Mouse (Mus musculus): ENCODE results near the gene Sptssb. TPM values are rescaled to one million over a fixed set of nuclear protein-coding genes. Genes with fewer than 3 reads are reported as not detected.

Sptssb gene
- total and polyA plus RNA-seq, 3 experiments = not detected

DNA sequence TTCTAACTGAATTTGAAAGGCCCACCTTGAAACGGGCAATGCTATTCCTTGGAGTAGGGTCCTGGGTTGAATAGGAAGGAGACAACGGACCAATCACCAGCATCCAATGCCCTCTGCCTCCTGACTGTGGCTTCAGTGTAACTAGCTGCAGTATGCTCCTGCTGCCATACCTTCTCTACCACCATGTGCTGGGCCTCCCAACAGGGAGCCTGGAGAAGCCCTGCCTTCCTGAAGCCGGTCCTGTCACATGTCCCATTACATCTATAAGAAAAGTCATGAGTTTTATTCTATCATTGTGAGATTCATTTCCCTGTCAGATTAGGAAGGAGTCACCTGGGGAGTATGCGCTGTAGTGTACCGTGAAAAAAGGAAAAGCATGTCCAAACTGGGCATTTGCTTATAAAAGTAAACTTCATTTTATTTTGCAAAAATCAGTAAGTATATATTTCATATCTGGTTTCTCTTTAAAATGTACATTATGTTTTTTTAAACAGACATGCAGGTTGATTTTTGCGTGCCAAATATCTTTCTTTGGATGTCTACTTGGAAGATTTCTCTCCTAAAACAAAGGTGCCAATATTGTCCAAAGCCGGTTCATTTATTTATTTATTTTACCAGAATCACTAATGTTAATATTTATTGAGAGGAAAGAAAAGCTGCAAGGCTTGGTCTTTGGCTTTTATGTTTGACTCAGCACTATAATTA, 40.4 kb downstream of the Sptssb start:
- no peak overlapping the region for H3K27ac ChIP-seq (ENCODE audit: control insufficient read depth, low read depth, low read length)
- no peak for DNase-seq (ENCODE audit: low read depth, low spot score)
- H3K4me1 ChIP-seq (ENCODE audit: control insufficient read depth in 1 of 2, insufficient read depth in 2 of 2, low read length in 2 of 2) = no peaks in the 10 kb centered on the region
- H3K9me3 ChIP-seq (replicated peaks; ENCODE audit: insufficient read depth, low read length) = no peaks in the 10 kb centered on the region
- H3K9ac ChIP-seq (ENCODE audit: control insufficient read depth, low read depth, low read length, poor library complexity, severe bottlenecking) = no peak overlapping the region
- TF ChIP-seq ELF1 (IDR thresholded peaks at IDR 0.05; ENCODE audit: low read depth, low read length) (no peak), MAZ (IDR thresholded peaks at IDR 0.05; ENCODE audit: low read depth, low read length) (no peak), MXI1 (IDR thresholded peaks at IDR 0.05; ENCODE audit: low read depth, low read length) (no peak), USF2 (IDR thresholded peaks at IDR 0.05; ENCODE audit: borderline replicate concordance in 1 of 2, insufficient read depth in 1 of 2, low read depth in 1 of 2, low read length in 2 of 2) (no peak)
- no peaks in the 10 kb centered on the region for H3K79me2 ChIP-seq (ENCODE audit: control insufficient read depth, insufficient read depth, low read length, poor library complexity)
- H3K27me3 ChIP-seq (ENCODE audit: control insufficient read depth in 1 of 2, insufficient read depth in 2 of 2, low read length in 2 of 2) = no peaks in the 10 kb centered on the region
- no peak overlapping the region for H3K4me3 ChIP-seq (ENCODE audit: control insufficient read depth in 1 of 2, insufficient read depth in 1 of 2, low read depth in 2 of 2, low read length in 2 of 2)
- H3K36me3 ChIP-seq (ENCODE audit: control insufficient read depth in 1 of 2, insufficient read depth in 2 of 2, low read length in 2 of 2) = no peaks in the 10 kb centered on the region

DNA sequence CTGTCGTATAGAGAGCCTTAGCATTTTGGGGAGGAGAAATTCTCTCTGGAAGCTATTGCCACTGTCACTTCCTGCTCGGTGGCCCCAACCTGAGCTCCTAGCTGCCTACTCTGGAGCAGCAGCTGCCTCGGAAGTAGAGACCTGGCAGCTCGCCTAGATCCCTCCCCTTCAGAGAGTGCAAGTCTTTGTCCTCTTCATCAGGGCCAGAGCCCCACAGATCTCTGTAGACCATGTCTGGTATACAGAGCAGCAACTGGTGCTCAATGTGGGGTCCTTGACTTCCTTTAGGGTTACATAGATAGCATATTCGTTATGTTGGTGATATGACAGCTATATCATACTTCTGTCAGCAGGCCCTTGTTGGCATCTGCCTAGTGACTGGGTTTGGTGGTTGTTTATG, 41.3 kb downstream of the Sptssb start:
- no peaks in the 10 kb centered on the region for H3K4me1 ChIP-seq (ENCODE audit: control insufficient read depth in 1 of 2, insufficient read depth in 2 of 2, low read length in 2 of 2)
- TF ChIP-seq EP300 (IDR thresholded peaks at IDR 0.05; ENCODE audit: low read depth in 1 of 2, low read length in 2 of 2) (no peak), E2F4 (IDR thresholded peaks at IDR 0.05; ENCODE audit: borderline replicate concordance, low read depth, low read length) (no peak), ZC3H11A (IDR thresholded peaks at IDR 0.05; ENCODE audit: low read depth, low read length) (no peak), RAD21 (IDR thresholded peaks at IDR 0.05; ENCODE audit: low read depth, low read length) (no peak), SIN3A (IDR thresholded peaks at IDR 0.05; ENCODE audit: low read length) (no peak), GATA1 (IDR thresholded peaks at IDR 0.05; ENCODE audit: low read depth, low read length) (no peak), USF1 (IDR thresholded peaks at IDR 0.05; ENCODE audit: low read depth, low read length) (no peak), NELFE (IDR thresholded peaks at IDR 0.05; ENCODE audit: low read depth, low read length) (no peak), TAL1 (IDR thresholded peaks at IDR 0.05; ENCODE audit: low read length) (no peak)
- no peak for DNase-seq (ENCODE audit: low read depth, low spot score)
- H3K4me3 ChIP-seq (ENCODE audit: control insufficient read depth in 1 of 2, insufficient read depth in 1 of 2, low read depth in 2 of 2, low read length in 2 of 2) = no peak overlapping the region
- no peak overlapping the region for H3K27ac ChIP-seq (ENCODE audit: control insufficient read depth, low read depth, low read length)
- no peaks in the 10 kb centered on the region for H3K27me3 ChIP-seq (ENCODE audit: control insufficient read depth in 1 of 2, insufficient read depth in 2 of 2, low read length in 2 of 2)
- no peaks in the 10 kb centered on the region for H3K36me3 ChIP-seq (ENCODE audit: control insufficient read depth in 1 of 2, insufficient read depth in 2 of 2, low read length in 2 of 2)
- H3K79me2 ChIP-seq (ENCODE audit: control insufficient read depth, insufficient read depth, low read length, poor library complexity) = no peaks in the 10 kb centered on the region
- no peak overlapping the region for H3K9ac ChIP-seq (ENCODE audit: control insufficient read depth, low read depth, low read length, poor library complexity, severe bottlenecking)
- no peaks in the 10 kb centered on the region for H3K9me3 ChIP-seq (replicated peaks; ENCODE audit: insufficient read depth, low read length)

DNA sequence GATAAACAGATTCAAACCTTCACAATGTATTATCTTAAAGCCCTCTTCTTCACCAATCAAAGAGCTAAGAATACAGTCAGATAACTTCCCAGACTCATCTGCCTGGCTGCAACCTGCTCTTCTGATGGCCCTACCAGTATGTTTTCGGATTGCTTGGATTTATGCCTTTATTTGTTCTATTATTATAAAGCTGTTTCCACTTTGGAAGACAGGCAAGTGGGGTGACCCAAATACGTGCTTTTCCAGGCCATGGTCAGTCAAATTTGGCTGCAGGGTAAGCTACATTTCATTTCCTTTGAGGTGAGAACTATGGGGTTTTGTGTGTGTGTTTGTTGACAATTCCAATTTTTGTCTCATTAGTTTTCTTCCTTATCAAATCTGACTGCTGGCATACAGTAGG, 43.2 kb downstream of the Sptssb start:
- Histone ChIP-seq H3K36me3 (ENCODE audit: control insufficient read depth in 1 of 2, insufficient read depth in 2 of 2, low read length in 2 of 2) (no peaks in the 10 kb centered on the region), H3K4me3 (ENCODE audit: control insufficient read depth in 1 of 2, insufficient read depth in 1 of 2, low read depth in 2 of 2, low read length in 2 of 2) (no peak overlapping the region), H3K27ac (ENCODE audit: control insufficient read depth, low read depth, low read length) (no peak overlapping the region), H3K9me3 (replicated peaks; ENCODE audit: insufficient read depth, low read length) (no peaks in the 10 kb centered on the region), H3K4me1 (ENCODE audit: control insufficient read depth in 1 of 2, insufficient read depth in 2 of 2, low read length in 2 of 2) (no peaks in the 10 kb centered on the region), H3K79me2 (ENCODE audit: control insufficient read depth, insufficient read depth, low read length, poor library complexity) (no peaks in the 10 kb centered on the region), H3K9ac (ENCODE audit: control insufficient read depth, low read depth, low read length, poor library complexity, severe bottlenecking) (no peak overlapping the region), H3K27me3 (ENCODE audit: control insufficient read depth in 1 of 2, insufficient read depth in 2 of 2, low read length in 2 of 2) (no peaks in the 10 kb centered on the region)
- DNase-seq (ENCODE audit: low read depth, low spot score) = no peak
- no peak for TF ChIP-seq MAZ (IDR thresholded peaks at IDR 0.05; ENCODE audit: low read depth, low read length)
- TF ChIP-seq JUND (IDR thresholded peaks at IDR 0.05; ENCODE audit: low read depth, low read length) = no peak
- no peak for TF ChIP-seq POLR2AphosphoS5 (IDR thresholded peaks at IDR 0.05; ENCODE audit: borderline replicate concordance, low read depth, low read length)
- TF ChIP-seq ZC3H11A (IDR thresholded peaks at IDR 0.05; ENCODE audit: low read depth, low read length) = no peak
- no peak for TF ChIP-seq E2F4 (IDR thresholded peaks at IDR 0.05; ENCODE audit: borderline replicate concordance, low read depth, low read length)
- no peak for TF ChIP-seq SMC3 (IDR thresholded peaks at IDR 0.05; ENCODE audit: low read depth, low read length)
- TF ChIP-seq NELFE (IDR thresholded peaks at IDR 0.05; ENCODE audit: low read depth, low read length) = no peak
- TF ChIP-seq ELF1 (IDR thresholded peaks at IDR 0.05; ENCODE audit: low read depth, low read length) = no peak
- TF ChIP-seq MYB (IDR thresholded peaks at IDR 0.05; ENCODE audit: low read depth, low read length) = no peak
- TF ChIP-seq HCFC1 (IDR thresholded peaks at IDR 0.05; ENCODE audit: low read depth, low read length) = no peak
- TF ChIP-seq EP300 (IDR thresholded peaks at IDR 0.05; ENCODE audit: low read depth in 1 of 2, low read length in 2 of 2) = no peak
- no peak for TF ChIP-seq TBP (IDR thresholded peaks at IDR 0.05; ENCODE audit: low read depth, low read length)
- no peak for TF ChIP-seq CTCF (IDR thresholded peaks at IDR 0.05 in 2 of 3, conservative IDR thresholded peaks at IDR 0.05 in 1 of 3; ENCODE audit: control insufficient read depth in 1 of 3, insufficient read depth in 1 of 3, low read depth in 2 of 3, low read length in 3 of 3, poor library complexity in 1 of 3, severe bottlenecking in 1 of 3)
- no peak for TF ChIP-seq MXI1 (IDR thresholded peaks at IDR 0.05; ENCODE audit: low read depth, low read length)
- TF ChIP-seq BHLHE40 (IDR thresholded peaks at IDR 0.05; ENCODE audit: borderline replicate concordance, low read depth, low read length) = no peak
- no peak for TF ChIP-seq TAL1 (IDR thresholded peaks at IDR 0.05; ENCODE audit: low read length)
- TF ChIP-seq GABPA (IDR thresholded peaks at IDR 0.05; ENCODE audit: low read depth, low read length) = no peak
- TF ChIP-seq ZNF384 (IDR thresholded peaks at IDR 0.05; ENCODE audit: low read depth, low read length) = no peak
- TF ChIP-seq RCOR1 (IDR thresholded peaks at IDR 0.05; ENCODE audit: low read depth, low read length) = no peak
- no peak for TF ChIP-seq USF1 (IDR thresholded peaks at IDR 0.05; ENCODE audit: low read depth, low read length)
